Mouse (Mus musculus) lung, adult 18-20 months (tissue): ENCODE results near the gene Mon2.

Experiments used
- DNase-seq, 2 experiments: peaks; one replicate each; pipeline ENCODE4 v3.0.0; 2022; ENCODE audit warnings: mixed read lengths in 2 of 2

Mon2 gene

DNA sequence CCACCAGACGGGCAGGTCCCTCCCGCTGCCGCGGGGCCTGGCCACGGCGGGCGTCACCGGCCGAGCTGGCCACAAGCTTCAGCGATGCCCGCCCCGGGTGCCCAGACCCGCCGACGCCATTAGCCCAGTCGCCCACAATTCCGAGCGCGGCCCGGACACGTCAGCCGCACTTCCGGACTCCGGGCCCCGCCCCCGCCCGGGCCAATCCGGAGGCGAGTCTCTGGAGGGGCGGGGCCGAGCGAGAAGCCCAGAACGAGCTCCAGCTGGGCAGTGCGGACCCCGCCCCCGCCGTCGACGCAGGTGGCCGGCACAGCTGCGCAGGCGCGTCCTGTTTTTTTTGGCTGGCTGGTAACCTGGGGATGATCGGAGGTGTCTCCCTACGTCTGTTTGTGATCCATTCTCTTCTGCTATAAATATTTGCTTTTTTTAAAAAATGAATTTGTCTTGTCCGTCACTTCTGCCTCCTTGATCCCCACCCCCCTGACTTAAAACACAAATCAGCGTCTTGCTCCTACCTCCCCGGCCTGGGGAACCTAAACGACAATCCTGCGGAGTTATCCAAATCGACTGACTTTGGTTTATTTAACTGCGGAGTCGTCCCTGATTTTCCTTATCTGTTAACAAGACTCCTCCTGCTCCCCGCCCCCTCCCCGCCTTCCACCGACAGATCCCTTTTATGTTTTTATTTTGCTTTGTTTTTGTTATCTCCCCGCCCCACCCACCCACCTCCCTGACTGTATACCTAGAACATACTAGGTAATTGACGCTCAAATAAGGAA, at the start of gene Mon2:
Gene Mon2, minus strand, starts transcription at position 261 of the 779 bp plus-strand sequence.
- DNase-seq, result peak; percentile 96 to 97

DNA sequence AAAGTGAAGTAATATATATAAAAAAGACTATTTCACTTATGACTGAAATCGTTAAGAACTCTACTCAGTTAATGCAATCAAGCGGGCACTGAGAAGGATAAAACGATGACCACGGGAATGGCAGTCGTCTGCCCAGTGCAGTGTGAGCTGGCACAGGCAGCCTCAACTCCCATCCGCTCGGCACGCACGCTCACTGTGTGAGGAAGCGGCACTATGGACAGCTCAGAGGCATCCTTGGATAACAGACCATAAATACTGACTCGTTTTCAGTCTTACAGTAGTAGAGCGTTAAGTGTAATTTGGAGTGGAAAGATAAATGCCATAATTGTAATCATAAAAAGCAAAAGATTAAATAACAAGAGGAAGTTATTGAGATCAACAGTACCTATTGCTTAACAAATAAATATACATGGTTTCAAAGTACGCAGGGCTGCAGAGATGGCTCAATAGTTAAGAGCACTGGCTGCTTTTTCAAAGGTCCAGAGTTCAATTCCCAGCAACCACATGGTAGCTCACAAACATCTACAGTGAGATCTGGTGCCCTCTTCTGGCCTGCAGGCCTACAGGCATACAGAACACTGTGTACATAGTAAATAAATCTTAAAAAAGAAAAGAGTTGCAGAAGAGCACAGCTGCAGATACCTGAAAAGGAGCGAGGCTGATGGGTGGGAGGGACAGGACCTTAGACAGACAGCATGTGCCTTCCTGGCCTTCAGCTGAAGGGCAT, 44.5 kb upstream of the Mon2 start:
- DNase-seq, result no peak

GRCm38 (mm10) chr10:123116861-123117260, 40.6 kb upstream of the Mon2 start:
- DNase-seq, result no peak

- DNase-seq, result no peak
Observed at GRCm38 (mm10) chr10:123113466-123113865, 37.2 kb upstream of the Mon2 start.

DNA sequence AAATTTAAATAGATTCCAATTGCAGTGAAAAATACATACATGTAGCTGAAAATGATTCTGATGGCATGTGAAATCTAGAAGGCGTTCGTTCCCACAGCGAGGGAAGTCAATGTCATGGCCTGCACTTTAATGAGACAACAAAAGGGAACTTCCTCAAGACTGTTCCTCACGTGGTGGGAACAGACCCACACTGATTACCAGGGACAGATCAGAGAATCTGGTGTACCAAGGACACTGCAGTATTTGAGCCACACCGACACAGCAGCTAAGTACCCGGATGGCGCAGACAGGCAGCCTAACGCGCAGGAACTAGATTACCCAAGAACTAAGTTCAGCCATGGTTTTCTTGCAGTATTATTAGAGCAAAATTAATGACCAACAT, 36.5 kb upstream of the Mon2 start:
- no peak for DNase-seq

DNA sequence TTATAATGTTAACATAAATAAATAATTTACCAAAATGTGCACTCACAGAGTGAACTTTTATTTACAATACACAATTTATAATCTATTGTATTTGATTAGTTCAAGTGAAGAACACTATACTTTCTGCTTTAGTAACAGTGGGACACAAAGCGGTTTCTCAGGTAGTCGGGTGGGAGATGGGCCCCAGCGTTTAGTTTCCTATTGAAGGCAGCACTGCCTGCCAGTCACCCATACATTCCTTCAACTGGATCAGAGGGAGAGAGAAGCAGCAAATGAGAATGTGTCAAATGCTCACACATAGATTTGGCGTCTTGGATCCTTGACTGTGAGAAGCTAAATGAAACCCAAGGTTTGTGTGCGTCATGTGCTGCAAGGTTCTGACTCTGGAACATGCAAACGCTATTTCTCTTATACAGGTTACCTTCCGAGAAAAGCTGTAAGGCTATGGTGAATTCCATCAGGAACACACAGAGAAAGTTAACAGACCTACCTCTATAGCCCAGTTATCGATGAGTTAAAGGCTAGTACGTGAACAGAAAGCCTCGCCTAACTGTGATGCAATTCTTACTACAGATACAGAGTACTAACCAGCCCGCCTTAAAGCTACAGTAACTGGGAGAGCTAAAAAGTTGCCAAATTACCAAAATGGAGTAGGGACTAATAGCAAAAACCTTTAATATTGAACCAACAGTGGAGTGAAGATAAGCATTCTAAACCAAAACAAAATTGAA, 35.9 kb upstream of the Mon2 start:
- no peak for DNase-seq

DNA sequence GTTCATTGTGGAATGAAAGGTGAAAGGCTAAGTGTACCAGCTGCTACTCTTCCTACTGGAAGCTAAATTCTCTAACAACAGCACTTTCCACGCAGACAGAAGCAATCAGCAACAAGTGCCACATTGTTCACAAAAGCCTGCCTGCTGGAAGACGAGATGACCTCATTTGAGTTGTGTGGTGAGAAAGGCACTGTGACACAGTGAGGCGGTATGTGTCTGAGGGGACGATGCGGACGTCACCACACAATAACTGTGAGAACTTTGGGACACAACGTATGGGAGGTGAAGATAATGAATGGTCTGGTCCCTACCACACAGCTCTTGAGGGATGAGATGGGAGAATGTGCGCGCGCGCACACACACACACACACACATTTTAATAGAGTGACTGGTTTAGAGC, 34.2 kb upstream of the Mon2 start:
- DNase-seq, result no peak

- DNase-seq, result no peak
Observed at GRCm38 (mm10) chr10:123108527-123108926, 32.2 kb upstream of the Mon2 start.

- DNase-seq, result no peak
Observed at GRCm38 (mm10) chr10:123108121-123108520, 31.8 kb upstream of the Mon2 start.

GRCm38 (mm10) chr10:123101303-123101702, 25.0 kb upstream of the Mon2 start:
- no peak for DNase-seq

GRCm38 (mm10) chr10:123100584-123100983, 24.3 kb upstream of the Mon2 start:
- DNase-seq, result no peak

DNA sequence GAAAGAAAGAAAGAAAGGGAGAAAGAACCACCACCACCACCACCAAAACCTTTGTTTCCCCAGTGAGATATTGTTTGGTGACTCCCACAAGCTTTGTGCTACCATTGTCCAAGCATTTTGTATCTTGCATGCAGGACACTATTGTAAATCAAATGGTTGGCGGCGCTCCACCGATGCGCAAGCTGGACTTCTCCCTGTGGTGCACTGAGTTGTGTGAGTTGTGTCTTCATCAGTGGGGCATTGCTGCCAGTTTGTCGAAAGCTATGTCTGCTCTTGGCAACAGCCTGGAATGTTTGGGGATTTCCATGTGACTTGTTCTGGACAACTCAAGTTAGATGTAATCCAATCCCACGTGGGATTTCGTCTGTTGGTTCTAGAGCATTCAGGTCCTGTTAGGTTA, 18.2 kb upstream of the Mon2 start:
- no peak for DNase-seq

- DNase-seq, result no peak
Observed at GRCm38 (mm10) chr10:123092577-123092976, 16.3 kb upstream of the Mon2 start.

- DNase-seq, result peak; percentile 22 to 34
Observed at GRCm38 (mm10) chr10:123091737-123092136, 15.4 kb upstream of the Mon2 start.

- no peak for DNase-seq
Observed at GRCm38 (mm10) chr10:123089425-123089930, 13.2 kb upstream of the Mon2 start.

DNA sequence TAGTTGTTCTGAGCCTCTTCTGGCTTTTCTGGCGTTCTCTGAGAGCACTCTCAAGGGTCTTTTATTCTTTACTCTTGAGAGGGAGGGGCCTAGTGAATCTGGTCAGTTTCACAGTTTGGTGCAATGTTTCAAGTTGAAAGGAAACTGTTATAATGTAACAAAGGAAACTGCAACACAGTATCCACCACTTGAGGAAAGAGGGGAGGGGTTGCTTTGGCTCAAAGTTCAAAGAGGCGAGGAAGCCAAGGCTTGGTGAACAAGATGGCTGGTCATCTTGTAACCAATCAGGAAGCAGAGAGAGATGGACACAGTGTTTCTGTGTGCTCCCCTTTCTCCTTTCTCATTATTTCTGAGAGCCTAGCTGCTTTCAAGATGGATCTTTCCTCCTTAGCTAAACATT, 10.5 kb upstream of the Mon2 start:
- no peak for DNase-seq

- no peak for DNase-seq
Observed at GRCm38 (mm10) chr10:123084900-123085641, 8.8 kb upstream of the Mon2 start.

DNA sequence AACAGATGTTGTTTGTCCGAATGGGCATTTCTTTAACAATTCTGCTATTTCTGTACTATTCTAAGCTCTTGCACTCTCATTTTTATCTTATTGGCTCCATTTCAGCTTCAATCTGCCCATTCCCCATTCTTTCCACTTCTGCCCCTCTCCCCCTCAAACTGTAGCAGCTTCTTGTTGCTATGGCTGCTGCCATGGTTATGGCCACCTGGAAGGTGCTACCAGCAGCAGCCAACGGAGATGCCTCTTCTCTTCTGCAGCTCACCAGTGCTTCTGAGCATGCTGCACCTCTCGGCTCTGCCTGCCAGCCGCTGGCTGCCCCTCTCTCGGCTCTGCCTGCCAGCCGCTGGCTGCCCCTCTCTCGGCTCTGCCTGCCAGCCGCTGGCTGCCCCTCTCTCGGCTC, 8.0 kb upstream of the Mon2 start:
- DNase-seq, result no peak

GRCm38 (mm10) chr10:123075751-123076242, 508 bp downstream of the Mon2 start:
- peak in 1 of 2 experiments; percentile 29 for DNase-seq

DNA sequence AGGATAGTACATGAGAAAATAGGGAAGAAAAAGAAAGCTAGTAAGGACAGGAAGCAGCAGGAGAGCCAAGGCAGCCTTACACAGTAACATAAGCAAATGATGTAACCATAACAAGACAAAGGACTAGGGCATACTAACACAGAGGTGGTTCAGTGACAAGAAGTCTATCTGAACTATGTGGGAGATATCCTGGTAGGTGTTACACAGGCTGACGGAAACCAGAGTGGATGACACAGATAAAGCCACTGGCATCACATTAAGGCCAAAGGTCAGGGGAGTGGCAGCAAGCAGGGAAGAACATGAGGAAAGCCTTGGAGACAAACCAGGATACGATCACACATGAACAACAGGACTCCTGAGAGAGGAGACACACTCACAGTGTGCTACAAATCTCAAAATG, 4.3 kb downstream of the Mon2 start:
- no peak for DNase-seq

DNA sequence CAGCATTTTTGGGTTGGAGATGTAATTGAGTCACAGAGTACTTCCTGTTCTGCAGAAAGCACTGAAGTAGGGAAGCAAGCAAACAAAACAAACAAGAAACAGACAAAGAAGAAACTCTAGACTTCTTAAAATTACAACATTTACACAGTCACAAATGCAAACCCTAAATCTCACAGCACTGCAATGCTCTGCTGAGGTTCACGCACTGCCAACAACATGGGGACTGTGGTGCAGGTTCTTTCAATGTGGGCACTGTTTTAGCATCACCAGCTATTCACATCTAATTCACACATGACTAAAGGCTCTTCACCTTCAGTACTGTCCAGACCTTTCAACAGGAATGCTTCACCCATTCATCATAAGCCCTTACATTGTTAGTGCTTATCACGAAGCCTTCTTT, 13.3 kb downstream of the Mon2 start:
- no peak for DNase-seq

DNA sequence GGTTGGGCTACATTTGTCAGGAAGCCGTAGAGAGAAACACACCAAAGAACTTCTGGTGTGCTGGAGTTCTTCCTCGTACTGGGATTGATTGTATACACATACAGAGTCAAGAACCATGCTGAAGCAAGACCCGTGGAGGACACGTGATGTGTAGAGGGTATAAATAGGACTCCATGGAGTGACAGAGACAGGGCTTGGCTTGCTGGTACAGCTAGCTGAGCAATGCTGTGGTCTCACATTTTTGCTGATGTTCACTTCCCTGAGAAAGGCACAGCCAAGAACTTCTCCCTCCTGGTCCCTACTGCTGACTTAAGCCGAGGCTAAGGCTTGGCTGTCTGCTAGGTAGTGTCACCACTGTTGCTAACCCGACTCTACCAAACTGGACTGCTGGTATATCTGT, 15.5 kb downstream of the Mon2 start:
- peak; percentile 8 to 19 for DNase-seq

- no peak for DNase-seq
Observed at GRCm38 (mm10) chr10:123057082-123057481, 19.2 kb downstream of the Mon2 start.
